Mouse (Mus musculus) gonadal fat pad, adult 2 months (tissue): ENCODE measurements around the gene Adamtsl4. TPM values are rescaled to one million over a fixed set of nuclear protein-coding genes. Genes with fewer than 3 reads are reported as not detected.
"Not testable (repeated sequence)": the region's sequence is repeated elsewhere in the genome, so short reads cannot be mapped to it uniquely, and the experiment has no call there.

Source experiments
- DNase-seq: peaks from one replicate; pipeline ENCODE4 v3.0.0-alpha.2; 2012; ENCODE audit warnings: low read depth
- polyA plus RNA-seq: library from polyadenylated mRNA; depleted of rRNA; stranded (reverse); fragments of >200 nt; gene quantifications from 2 replicates; pipeline ENCODE4 v1.2.3, GENCODE M21; 2012

Gene Adamtsl4
- polyA plus RNA-seq, 1 experiment = 12.5 TPM

DNA sequence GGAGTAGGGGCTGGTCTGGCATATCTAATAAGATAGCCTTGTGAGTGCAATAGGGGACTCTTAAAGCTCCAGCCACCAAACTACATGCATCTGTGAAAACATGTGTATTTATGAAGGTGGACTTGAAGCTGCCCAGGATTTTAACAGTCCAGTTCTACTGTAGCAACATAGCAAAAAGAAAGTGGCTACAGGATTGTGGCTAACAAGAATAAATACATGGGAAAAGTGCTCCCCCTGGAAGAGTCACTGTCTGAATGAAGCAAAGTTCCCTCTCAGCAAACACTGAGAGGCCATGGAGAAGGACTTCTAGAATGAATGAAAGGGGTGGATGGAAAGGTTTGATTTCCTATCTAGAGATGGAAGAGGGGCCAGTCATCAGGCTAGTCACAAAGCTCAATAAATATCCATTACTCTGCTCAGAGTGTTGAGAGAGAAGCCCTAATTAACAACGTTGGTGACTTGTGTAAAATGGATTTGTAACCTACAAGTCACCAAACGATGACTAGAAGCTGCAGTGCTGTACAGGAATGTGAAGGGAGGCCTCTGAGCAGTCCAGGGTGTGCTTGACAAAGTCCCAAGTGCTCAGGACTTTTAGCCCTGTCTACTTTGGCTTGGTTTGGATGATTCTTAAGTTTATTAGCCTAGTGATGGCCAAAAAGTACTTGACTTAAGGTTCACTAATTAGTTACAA, 26.8 kb downstream of the Adamtsl4 start:
- no peak for DNase-seq

DNA sequence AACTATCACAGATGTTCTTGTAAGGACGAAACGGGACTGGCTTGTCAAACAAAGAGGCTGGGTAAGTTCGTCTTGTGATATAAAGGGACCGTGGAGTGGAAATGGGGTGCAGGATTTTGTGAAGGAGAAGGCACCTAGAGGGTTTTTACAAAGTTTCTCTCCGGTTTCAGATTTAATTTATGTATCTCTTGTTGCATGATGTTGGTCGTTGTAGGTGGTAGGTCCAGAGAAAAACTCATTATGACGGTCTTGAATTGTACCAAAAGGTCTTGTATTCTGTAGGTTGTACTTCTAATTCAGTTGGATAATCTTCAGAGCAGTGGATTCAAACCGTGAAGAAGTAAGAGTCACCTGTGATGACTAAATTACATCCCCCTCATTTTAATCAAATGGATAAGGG, 27.8 kb downstream of the Adamtsl4 start:
- DNase-seq = no peak

DNA sequence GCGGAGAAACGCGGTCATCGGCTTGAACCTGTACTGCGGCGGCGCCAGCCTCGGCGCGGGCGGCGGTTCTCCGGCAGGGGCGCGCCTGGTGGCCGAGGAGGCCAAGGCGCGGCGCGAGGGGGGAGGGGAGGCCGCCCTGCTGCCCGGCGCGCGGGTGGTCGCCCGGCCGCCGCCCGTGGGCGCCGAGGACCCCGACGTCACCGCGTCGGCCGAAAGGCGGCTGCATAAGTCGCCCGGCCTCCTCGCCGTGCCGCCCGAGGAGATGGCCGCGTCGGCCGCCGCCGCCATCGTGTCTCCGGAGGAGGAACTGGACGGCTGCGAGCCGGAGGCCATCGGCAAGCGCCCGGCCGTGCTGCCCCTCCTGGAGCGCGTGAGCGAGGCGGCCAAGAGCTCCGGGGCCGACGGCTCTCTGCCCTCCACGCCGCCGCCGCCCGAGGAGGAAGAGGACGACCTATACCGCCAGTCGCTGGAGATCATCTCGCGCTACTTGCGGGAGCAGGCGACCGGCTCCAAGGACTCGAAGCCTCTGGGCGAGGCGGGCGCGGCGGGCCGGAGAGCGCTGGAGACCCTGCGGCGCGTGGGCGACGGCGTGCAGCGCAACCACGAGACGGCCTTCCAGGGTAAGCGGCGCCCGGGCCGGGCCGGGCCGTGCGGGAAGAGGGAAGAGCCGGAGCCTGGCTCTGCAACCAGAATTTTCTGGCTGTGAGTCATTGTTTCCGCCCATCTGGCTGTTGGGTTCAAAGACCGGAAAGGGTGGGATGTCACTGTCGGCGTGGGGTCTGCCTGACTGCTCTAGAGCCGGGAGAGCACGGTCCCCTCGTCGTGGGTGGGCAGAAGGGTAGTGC, 28.6 kb downstream of the Adamtsl4 start:
- no peak for DNase-seq

DNA sequence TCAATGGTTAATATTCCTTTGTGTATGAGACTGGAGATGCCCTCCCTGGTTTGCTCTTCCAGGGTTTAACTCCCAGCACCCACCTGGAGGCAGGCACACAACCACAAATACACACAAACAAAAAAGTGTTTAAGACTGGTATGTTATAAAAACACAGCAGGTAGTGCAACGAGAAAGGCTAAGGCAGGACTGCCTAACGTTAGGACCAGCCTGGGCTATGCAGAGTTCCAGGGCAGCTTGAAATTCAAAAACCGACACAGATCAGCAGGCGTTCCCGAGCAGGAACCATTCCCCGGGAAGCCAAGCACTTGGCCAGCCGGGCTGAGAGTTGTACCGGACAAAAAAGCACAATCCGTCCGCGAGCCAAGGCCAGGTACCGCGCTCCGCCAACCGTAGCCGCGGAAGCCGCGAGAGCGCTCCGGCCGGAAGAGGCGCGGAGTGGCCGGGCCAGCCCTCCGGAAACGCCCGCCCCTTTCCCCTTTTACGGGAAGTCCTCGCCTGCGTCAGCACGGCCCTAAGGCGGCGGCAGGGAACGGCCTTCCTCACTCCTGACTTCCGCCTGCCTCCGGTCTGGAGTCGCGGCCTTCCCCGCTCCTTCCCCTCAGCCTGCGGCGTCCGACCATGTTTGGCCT, 29.4 kb downstream of the Adamtsl4 start, which contains the start of gene Mcl1:
Gene Mcl1 (plus strand): TSS at position 553 of the 632 bp plus-strand sequence.
- DNase-seq = no peak

DNA sequence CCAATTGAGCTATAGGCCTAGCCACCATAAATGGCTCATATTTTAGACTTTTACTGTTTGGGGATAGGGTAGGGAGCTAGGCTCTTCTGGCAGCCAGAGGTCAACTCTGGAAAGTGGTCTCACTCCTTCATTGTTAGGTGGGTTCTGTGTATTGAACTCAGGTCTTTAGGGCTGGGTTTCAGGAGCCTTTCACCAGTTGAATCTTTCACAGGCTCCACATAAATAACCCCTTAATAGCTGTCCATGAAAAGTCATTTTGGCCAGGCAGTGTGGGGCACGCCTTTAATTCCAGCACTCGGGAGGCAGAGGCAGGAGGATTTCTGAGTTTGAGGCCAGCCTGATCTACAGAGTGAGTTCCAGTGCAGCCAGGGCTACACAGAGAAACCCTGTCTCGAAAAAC, 30.0 kb downstream of the Adamtsl4 start:
- no peak for DNase-seq

DNA sequence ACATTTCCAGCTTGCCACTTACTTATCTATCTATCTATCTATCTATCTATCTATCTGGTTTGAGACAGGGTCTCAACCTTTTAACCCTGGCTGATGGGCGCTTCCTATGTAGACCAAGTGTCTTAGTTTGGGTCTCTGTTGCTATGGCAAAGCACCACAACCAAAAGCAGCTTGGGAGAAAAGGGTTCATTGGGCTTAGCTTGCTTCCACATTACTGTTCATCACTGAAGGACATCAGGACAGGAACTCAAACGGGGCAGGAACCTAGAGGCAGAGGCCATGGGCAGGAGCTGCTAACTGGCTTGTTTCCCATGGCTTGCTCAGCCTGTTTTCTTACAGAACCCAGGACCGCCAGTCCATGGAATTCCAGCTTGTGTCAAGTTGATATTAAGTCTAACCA, 30.6 kb downstream of the Adamtsl4 start:
- no peak for DNase-seq

DNA sequence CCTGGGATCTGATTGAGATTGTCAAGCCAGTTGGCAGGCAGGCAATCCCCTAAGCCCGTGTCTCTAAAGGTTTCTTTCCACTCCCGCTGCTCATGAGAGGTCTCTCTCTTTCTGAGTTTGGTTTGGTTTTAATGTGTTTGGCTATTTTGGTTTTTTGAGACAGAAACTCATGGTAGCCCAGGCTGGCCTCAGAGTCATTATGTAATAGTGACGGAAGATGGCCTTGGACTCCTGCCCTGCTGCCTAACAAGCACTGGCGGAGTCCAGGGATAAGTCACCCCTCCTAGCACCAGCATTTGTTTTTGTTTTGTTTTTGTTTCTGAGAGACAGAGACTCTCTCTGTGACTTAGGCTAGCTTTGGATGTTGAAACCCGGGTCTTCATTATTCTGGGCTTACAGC, 32.3 kb downstream of the Adamtsl4 start:
- no peak for DNase-seq

DNA sequence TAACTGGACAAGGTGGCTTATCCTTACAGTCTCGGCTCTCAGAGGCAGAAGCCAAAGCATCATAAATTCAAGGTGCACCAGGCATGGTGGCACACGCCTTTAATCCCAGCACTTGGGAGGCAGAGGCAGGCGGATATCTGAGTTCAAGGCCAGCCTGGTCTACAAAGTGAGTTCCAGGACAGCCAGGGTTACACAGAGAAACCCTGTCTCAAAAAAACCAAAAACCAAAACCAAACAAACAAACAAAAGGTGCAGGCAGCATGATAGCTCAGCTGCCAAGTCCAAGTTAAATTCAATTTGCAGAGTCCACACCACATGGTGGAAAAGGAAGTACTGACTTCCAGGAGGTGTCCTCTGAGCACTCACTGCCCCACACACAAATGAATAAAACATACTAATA, 33.3 kb downstream of the Adamtsl4 start:
- not testable (repeated sequence) for DNase-seq

DNA sequence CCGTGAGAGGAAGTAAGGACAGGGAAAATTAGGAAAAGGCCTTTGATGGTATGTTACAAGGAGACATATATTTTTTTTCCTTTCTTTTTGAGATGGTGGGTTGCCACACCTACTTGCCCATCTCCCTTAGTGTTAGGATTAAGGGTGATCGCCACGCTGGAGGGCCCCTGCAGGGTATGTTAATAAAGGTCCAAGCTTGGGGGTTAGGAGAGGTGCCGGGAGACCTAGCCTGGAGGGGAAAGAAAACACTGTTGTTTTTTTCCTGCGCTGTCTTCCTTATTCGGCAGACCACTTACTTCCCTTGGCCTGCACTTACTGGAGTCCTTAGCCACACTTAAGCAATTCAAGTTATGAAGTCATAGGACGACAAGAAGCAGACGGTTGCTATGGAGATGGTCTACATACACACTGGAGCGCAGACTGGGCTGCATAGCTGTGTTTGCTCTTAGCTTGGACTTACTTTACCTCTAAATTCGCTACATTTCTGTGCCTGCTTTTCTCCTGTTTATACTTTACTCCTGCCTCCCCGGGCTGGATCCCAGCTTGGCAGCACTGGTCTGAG, 34.2 kb downstream of the Adamtsl4 start:
- no peak for DNase-seq

DNA sequence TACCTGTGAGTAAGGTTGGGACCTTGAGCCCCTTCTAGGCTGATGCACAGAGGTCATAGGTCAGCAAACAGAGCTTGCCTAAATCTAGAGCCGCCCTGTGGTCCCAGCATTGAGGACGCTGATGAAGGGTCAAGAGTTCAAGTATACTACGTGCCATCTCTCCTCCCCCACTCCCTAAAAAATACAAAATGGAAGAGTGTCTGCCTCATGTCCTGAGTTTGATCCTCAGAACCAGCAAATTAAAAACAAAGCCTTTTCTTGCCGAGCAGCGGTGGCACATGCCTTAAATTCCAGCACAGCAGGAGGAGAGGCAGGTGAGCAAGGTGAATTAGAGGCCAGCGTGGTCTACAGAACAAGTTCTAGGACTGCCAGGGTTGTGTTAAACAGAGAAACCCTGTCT, 34.8 kb downstream of the Adamtsl4 start:
- no peak for DNase-seq

DNA sequence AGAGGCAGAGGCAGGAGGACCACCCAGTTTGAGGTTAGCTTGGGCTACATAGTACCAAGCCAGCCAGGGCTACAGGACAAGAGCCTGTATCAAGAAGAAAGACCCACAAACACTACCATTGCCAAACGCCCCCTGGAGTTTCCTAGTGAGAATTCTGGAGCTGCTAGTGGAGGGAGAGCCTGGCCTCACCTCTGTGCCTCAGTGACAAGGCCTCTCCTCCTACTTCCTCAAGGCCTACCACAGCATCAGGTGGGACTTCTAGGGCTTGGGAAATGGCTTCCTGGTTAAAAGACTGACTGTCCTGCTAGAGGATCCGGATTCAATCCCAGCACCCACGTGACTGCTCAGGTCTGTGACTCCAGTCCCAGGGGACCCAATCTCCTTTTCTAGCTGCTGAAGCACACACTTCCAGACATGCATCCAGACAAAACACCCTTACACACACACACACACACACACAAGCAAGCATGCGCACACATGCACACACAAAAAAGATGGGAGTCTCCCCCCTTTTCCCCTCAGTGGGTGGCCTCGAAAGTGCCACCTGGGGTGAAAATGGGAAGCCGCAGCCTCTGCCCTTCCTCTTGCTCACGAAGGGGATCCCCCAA, 35.4 kb downstream of the Adamtsl4 start:
- DNase-seq = no peak

DNA sequence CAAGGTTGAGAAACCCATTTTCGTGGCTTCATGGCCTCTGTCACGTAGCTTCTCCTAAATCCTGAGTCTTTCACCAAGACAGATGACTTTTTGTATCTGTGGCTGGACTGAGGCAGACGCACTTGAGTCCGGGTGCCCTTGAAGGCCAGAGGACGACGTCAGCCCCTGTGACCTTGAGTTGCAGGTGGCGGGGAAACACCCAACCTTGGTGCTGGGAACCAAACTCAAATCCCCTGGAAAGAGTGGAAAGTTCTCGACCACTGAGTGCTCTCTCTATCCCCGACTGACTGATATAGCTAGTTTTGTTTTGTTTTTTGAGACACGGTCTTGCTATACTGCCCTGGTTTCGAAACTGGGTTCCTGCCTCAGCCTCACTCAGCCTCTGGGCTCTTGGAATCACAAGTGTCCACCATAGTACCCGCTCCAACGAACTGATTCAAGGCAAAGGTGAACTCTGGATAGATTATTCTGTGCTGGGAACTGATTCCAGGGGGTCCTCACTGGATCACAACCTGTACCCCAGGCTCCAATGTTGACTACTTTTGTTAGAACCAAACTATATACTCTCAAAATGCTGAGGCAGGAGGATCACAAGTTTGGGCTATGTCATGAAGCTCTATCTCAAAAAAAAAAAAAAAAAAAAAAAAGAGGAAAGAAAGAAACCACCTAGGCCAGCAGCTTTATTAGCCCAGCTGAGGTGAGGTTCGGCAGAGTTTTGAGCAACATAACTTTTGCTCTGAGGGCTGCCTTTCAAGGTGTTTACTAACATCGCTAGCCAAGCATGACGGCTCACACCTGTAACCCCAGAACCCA, 36.1 kb downstream of the Adamtsl4 start:
- DNase-seq = no peak

DNA sequence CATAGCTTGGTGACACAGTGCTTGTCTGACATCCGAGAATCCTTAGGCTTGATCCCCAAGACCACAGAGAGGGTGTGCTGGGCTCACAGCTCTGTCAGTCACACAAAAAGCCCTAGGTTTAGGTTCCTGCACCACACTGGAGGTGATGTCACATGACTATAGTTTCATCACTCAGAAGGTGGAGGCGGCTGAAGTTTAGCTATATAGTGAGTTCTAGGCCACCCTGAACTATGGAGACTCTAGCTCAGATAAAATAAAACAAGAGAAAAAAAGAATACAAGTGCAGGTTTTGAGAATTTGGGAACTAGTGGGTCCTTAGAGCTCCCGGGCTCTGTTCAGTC, 36.7 kb downstream of the Adamtsl4 start:
- DNase-seq = no peak

DNA sequence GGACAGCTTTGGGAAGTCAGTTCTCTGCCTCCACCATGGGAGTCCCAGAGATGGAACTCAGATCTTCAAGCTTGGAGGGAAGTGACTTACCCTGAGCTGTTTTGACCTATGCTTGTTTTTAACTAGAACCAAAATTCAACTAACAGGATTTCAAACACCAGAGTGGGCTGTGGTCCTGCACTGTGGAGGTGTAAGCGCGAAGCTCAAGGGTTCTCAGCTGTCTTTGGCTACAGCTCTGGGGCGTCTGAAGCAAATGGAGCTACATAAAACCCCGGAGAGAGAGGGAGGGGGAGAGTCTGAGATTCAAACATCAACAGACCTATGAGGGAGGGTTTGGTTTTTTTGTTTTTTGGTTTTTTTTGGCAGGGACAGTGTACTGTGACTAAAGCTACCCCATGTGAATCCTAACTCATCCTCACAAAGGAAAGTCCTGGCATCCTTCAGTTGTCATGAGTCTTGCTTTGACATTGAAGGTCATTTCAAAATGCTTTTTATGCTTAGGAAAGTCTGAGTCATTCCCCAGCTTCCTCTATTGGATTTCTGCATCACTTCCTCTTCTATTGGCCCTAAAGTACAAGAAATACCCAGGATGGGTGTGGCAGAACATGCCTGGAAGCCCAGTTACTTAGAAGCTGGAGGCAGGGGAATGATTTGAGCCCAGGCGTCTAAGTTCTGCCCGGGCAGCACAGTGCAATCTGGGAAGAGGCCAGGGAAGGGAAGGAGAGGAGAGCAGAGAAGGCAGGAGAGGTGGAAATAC, 37.3 kb downstream of the Adamtsl4 start:
- no peak for DNase-seq

DNA sequence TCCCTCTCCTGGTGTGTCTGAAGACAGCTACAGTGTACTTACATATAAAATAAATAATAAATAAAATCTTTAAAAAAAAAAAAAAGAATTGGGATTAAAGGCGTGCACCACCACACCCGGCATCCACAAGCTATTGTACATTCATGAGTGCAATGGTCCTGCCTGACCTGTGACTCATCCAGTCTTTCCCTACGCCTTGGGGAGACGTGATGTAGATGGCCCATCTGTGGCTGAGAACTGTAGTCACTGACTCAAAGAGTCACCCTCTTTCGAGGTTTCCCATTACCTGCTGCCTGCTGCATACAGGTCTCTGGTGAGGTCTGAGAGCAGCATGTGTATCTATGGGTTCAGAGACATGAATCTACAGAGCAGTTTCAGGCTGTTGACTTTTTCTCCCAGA, 39.7 kb downstream of the Adamtsl4 start:
- no peak for DNase-seq

DNA sequence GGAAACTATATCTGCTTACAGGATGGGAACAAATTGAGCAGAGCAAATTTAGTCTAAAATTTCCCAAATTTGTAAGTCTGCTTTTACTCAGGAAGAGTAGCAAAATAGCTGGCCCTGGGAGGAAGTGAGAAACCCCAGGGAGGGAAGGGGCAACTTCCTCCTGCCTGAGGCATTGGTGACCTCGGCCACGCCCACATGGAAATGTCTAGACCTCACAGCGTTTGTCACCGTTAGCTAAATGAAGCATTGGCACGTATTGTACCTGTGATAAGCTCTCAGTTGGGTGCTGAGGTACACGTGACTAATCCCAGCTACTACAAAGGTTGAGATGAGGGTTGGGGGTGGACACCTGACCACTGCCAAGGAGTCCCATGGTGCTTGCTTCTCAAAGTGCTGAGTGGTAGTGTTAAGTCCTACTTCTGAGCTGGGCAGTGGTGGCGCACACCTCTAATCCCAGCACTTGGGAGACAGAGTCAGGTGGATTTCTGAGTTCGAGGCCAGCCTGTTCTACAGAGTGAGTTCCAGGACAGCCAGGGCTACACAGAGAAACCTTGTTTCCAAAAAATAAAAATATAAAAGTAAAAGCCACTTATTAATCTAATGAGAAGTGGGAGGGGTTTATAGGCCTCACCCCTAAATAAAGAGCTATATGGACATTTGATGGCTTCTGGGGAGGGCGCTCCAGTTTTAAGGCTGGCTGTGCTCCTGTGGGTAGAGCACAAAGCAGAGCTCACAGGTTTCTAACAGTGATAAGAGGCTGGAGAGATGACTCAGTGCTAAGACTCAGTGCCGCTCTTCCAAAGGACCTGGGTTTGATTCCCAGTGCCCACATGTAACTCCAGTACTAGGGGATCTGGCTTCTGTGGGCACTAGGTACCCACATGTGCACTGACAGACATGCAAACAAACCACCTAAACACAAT, 42.1 kb downstream of the Adamtsl4 start:
- no peak for DNase-seq

DNA sequence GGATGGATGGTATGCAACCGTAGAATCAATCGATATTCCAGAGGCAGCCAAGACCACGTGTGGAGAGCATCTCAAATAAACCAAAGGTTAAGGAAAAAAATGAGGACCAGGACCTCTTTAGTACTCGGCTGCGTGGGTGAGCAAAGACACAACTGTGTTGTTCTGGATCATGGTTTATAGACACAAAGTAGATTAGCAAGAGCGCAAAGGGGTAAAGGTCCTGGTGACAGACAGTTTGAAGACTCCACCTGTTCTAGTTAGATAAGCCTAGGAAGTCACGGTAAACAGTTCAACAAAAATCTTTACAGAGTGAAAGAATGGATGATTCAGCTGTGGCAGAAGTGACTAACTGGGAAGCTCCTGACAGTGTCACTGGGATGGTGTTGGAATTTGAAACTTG, 44.6 kb downstream of the Adamtsl4 start:
- no peak for DNase-seq

DNA sequence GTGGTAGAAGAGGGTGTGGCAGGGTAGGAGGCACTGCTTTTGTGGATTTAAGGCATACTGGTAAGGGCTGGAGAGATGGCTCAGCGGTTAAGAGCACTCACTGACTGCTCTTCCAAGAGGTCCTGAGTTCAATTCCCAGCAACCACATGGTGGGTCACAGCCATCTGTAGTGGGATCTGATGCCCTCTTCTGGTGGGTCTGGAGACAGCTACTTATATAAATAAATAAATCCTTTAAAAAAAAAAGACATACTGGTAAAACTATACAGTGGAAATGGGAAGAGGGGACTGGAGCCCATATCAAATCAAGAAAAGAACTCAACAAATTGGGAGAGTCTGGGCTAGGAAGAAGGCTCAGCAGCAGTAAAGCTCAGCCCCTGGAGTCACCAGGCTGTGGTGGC, 48.0 kb downstream of the Adamtsl4 start:
- DNase-seq = no peak

DNA sequence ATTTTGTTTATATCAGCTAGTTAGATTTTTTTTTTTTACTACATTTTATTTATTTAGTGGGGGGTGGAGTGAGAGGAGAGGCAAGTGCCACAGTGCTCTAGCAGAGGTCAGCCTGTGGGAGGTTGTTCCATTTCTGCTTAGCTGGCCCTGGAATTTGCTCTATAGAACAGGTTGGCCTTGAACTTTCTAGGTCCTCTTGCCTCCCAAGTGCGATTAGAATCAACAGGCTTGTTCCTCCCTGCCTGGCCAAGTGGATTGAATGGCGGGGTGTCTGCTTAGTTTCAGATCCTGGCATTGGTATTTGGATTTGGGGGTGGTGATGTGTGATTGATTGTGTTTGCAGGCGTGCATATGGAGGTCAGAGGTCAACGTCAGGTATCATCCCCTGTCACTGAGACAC, 51.6 kb downstream of the Adamtsl4 start:
- no peak for DNase-seq
